Mouse (Mus musculus): ENCODE measurements around the gene 1700018F24Rik.

- TF ChIP-seq GATA1 (IDR thresholded peaks at IDR 0.05; ENCODE audit: borderline replicate concordance, low read length): no peak
- TF ChIP-seq FLI1 (IDR thresholded peaks at IDR 0.05; ENCODE audit: low read length): no peak
Measured at GRCm38 (mm10) chr5:145081866-145082613, 39.2 kb downstream of the 1700018F24Rik start.

All from megakaryocyte, embryonic 14.5 days (primary cell).